Mouse (Mus musculus) CH12.LX (cell line): ENCODE results near the gene Btn1a1.

Experiments used
- EP300 ChIP-seq: IDR thresholded peaks from 2 replicates; pipeline ENCODE4 v1.6.1; 2011; ENCODE audit warnings: low read length, improper control_type of control experiment
- JUN ChIP-seq: IDR thresholded peaks from 2 replicates; pipeline ENCODE4 v1.6.1; 2011; ENCODE audit warnings: low read depth, mild to moderate bottlenecking, low read length, improper control_type of control experiment, moderate library complexity; ENCODE audit not compliant: insufficient read depth
- MAX ChIP-seq: IDR thresholded peaks from 2 replicates; pipeline ENCODE4 v1.6.1; 2011; ENCODE audit warnings: low read length, improper control_type of control experiment
- RCOR1 ChIP-seq: conservative IDR thresholded peaks from 2 replicates; pipeline ENCODE4 v1.6.1; 2012; ENCODE audit warnings: low read depth, mild to moderate bottlenecking, inconsistent platforms, low read length, improper control_type of control experiment

DNA sequence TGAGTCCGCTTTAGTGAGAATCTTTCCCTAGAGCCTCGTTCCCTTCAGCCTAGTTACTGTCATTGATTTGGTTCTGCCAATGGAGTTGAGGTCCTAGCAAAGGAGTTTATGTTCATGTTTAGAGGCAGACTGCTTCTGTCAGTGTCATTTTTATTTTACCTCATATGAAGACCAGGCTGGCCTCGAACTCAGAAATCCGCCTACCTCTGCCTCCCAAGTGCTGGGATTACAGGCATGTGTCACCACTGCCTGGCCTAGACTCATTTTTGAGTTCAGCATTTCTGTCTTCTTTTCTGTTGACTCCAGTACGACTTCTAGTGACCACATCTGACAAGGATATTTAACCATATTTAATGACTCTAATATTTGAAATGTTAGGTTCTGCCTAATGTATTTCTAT is 49.6 kb upstream of the Btn1a1 start:
- TF ChIP-seq EP300 = no peak
- TF ChIP-seq MAX = no peak
- no peak for TF ChIP-seq JUN
- no peak for TF ChIP-seq RCOR1
